Mouse (Mus musculus): ENCODE results near the gene Rufy3. TPM values are rescaled to one million over a fixed set of nuclear protein-coding genes. Genes with fewer than 3 reads are reported as not detected.

The Rufy3 gene
- total RNA-seq, 2 experiments from 2014 or later, result 174 to 178 TPM

DNA sequence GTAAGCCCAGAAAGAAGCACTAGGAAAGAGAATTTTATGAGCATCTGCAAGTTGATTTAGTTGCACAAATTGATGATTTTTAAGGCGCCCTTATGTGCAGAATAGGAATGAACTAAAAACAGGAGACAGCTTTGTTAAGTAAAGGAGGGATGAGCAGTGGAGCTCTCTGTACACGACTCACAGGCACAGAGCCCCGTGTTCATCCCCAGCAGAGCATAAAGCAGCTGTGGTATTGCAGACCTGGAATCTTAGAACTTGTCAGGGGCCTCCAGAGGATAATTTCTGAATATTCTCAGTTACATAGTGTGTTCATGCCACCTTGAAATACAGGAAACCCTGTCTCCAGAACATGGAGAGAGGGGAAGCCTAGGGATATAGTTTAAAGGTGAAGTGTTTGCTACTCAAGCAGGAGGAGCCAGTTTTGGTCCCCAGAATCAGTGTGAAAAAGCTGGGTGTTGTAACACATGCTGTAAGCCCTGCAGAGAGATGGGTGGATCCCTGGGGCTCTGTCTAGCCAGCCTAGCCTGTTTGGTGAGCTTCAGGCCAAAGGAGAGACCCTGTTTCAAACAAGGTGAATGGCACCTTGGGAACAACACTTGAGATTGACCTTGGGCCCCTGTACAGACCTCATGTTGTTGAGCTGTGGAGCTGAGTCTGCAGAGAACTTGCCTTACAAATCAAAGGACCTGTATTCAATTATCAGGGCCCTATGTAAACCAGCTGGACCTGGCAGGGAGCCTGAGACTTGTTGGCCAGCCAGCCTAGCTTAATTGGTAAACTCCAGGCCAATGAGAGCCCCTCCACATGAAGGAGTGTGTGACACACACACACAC is 10.9 kb downstream of the Rufy3 start:
- no peak for DNase-seq

DNA sequence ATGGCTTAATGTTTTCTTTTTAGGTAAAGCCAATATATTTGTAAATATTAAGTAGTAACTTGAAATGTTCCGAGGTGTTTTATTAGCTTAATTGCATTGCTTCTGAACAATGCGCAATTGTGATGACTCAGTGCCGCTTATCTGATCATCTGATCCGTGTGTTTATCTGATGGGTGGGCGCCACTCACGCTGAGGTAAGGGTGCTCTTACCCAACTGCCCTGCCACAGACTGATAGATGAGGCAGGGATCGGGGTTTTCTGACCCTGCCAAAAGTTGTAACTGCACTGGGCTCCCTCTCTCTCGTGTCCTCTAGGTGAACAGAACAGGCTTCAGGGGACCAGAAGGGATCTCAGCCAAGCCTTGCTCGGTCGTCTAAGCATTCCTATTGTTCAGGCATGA is 15.8 kb downstream of the Rufy3 start:
- no peak for DNase-seq

DNA sequence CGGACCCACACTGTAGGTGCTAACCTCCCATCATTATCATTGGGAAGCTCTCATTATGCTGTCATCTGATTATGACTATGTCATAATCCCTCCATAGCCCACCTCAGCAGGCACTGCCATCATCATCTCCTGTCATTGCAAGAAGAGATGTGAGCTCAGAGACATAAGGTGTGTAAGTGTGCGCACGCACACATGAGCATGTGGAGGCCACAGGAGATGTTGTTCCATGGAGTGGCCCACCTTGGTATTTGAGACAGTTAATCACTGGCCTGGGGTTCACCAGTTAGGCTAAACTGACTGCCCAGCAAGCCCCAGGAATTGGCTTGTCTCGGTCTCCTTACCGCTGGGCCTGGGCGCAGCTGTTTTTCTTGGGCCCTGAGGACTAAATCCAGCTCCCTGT is 16.5 kb downstream of the Rufy3 start:
- DNase-seq, result no peak

DNA sequence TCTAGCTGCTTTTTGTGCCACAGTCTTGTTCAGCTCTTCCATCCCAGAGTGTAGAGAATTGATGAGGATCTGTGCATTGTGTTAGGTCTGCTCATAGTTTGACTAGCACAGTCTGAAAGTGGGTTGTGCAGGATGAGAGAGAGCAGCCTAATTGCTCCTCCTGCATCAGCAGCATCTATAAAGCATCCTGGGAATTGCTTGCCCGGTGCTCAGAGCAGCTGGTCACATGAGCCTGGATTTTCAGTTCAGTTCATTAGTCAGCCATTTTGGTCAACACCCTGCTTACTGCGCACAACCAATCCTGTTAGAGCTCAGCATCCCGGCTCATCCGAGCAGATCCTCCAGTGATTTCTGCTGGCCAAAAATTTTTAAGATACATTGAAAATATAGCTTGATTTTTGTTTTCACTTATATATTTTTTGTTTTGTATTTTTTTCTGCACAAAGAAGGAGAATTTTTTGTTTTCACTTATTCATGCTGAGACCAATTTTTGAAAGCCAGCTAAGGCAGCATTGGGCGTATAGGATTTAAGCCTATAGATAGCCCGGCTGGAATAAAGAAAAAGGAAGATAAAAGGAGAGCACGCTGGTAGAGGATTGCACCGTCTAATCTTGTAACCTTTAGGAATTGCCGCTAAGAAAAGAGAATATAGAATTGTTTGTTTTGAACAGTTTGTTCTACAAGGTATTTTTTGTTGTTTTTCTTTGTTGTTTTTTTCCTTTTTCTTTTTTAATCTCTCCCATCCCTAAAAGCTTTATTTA is 18.6 kb downstream of the Rufy3 start:
- DNase-seq, result peak; percentile 86 to 87

DNA sequence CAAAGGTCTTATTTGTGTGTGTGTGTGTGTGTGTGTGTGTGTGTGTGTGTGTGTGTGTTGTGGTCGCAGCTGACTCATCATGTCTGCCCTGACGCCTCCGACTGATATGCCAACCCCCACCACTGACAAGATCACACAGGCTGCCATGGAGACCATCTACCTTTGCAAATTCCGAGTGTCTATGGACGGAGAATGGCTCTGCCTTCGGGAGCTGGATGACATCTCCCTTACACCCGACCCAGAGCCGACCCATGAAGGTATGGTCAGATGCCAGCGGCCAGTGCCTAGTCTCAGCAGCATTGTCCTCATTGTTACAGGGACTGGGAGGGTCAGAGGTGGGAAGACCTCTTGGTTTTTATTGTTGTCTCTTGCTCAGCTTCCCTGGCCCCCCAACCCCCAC is 19.2 kb downstream of the Rufy3 start:
- peak; percentile 40 to 41 for DNase-seq

DNA sequence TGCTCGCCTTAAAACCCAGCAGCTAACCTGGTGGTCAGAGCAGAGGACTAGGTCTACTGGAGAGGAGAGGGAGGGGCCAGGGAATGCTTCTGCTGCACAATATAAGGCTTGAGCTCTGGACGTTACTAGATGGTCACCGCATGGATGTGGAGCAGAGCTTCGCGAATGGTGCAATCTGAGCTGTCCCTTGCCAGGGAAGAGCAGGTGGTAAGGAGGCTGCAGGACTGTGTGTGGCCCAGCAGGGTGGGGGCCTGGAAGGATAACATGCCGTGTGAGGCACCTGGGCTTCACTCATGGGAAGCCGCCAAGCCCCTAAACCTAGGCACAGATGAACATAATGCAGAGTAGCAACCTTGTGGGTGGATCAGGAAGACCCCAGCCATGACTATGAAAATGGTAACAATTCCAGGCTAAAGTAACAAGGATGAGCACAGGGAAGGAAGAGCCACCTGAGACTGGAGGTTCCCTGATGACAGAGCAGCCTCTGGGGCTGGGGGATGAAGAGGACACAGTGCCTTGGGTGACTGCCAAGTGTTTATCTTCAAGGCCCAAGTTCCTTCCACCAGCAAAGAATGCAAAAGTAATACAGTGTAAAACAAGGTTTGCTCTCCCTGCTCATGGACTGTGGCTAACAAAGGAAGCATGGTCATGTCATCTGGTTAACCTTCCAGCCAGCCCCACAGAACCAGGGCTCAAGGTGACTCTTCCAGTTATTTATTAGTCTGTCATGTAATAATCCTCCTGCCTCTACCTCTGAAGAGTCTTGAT is 21.8 kb downstream of the Rufy3 start:
- DNase-seq, result no peak

DNA sequence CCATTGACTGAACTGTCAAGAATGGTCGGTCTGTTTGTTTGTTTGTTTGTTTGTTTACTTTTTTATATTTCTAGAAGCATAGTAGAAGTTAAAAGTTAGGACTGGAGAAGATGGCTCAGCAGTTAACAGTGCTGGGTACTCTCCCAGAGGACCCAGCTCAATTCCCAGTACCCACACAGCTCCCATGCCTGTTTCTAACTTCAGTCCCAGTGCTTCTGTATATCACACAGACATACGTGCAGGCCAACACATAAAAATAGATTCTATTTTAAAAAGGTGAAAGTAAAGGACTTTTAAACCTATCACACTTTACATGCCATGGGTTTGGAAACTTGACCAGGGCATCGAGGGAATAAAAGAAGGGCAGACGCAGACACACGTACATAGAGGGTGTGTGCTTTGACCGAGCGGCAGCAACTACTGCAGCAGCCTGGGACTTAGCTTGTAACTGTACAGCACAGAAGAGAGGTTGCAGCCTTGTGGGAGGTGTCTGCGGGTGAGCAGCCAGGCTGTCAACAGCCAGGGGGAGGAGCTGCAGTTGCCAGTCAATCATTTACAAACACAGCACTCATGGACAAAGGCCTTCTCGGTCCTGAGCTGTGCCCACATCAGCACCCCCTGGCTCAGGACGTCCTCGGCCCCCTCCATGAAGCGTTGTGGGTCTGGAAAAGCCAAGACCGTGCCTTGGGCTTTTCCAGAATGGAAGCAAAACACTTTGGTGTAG is 22.5 kb downstream of the Rufy3 start:
- no peak for DNase-seq

DNA sequence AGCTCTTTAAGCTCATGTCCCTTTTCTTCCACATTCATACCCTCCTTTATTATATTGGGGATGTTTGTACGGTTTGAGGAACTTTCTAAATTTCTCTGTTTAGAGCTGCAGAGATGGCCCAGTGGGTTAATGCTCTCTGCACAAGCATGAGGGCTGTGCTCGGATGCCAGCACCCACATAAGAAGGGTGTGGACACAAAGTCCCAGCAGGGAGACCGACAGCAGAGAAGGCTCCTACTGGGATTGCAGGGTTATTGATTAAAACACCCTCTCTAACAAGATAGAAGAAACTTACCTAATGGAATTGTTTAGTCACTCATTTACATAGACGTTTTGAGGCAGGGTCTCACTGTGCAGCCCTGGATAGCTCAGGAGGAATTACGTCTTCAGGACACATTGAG is 23.6 kb downstream of the Rufy3 start:
- DNase-seq, result no peak

DNA sequence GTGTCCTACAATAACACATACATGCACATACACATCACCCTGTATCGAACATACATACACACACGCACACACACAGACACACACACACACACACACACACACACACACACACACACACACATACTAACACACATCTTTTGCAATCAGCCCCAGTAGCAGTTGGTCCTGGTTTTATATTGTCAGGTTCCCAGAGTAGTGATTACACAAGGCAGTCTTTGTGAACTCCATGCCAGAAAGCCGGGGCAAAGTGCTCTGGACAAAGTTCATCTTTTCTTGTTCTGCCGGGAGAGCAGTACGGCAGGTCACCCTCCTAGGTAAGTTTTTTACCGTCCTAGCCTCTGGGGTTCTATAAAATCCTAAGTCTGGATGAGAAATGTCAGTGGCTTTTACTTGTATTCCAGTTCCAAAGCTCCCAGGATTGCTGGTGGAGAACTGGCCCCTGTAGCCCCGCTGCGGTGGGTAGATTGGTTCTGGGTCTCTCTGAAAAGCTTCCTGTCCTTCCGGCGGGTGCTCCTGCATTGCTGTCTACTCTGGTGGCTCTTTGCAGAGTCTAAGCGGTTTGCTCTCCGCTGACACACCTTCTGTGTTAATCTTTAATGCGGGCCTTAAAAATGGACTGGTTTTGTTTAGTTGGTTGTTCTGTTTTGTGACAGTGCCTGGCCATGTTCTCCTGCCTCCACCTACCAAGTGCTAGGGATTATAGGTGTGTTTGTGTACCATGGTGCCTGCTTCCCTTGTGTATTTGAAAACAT is 28.8 kb downstream of the Rufy3 start:
- DNase-seq, result no peak

DNA sequence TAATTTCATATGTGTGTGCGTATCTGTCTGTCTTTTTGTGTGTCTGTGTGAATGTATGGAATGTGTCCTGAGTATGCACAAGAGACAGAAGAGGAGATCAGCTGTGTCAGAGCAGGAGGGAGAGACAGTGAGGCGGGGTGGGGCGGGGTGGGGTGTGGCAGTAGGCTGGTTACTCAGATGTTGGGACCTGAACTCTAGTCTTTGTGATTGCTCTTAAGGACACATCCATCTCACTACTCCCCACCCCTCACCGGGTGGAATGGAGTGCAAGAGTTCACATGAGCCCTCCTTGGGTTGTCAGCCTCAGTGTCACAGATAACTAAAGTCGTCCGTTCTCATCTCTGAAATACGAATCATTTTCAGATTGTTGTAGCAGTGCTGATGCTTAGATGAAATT is 29.3 kb downstream of the Rufy3 start:
- no peak for DNase-seq

DNA sequence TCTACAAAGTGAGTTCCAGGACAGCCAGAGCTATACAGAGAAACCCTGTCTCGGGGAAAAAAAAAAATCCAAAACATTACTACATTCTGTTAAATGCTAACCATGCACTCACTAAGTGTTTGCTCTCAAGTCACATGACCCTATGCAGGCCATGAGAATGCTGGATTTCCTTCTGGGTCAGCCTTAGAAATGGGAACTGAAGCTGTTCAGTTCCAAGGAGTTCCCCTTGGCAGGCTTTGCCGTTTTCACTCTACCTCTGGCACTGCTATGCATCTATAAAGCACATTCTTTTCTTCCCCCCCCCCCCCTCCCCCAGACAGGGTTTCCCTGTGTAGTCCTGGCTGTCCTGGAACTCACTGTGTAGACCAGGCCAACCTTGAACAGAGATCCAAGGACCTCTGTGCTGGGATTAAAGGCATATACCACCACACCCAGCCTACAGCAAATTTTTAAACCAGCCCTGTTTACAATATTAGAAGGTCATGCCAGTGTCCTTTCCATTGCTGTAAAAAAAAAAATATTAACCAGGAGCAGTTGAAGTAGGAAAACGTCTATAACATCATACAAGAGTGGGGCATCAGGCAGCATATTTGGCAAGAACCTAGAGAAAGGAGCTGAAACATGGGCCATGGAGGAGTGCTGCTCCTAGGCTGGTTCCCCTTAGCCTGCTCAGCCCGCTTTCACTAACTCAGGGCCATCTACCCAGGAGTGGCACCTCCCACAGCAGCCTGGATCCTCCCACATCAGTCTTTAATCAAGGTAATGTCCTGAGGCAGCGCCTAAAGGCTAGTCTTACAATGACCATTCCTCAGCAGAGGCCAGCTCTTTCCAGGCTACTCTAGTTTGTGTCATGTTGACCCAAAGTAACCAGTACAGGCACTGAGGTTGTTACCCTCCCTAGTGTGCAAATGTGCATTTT is 31.0 kb downstream of the Rufy3 start:
- no peak for DNase-seq

DNA sequence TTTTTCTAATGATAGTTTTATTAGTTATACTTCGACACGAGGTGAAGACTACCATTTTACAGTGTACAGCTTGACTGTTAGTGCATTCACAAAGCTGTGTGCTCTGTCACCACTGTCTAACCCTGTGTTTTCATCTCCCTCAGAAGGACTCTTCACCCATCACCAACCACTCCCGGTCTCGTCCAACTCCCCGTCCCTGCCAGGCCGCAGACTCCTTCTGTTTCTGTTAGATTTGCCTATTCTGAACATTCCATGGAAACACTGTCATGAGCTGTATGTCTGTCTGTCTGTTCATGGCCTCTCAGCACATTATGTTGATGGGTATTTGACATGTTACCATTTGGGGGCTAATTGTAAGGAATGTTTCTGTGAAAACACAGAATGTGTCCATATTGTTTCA is 34.1 kb downstream of the Rufy3 start:
- no peak for DNase-seq

DNA sequence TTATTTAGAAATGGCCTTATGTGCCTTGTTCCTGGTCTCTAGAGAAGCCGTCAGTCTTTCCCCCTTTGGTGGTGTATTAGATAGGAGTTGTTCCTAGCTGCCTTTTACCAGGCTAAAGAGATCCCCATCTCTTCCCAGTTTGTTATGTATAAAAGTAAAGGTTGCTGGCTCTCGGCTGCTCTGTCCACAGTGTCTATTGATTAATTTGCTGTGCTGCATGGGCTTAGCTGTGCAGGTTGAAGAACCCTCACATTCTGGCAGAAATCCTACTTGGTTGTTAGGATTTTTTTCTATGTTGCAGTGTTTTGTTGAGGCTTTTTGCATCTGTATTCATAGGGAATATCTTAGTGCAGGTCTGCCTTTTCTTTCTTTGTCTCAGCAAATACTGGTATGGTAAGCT is 37.2 kb downstream of the Rufy3 start:
- DNase-seq, result no peak

DNA sequence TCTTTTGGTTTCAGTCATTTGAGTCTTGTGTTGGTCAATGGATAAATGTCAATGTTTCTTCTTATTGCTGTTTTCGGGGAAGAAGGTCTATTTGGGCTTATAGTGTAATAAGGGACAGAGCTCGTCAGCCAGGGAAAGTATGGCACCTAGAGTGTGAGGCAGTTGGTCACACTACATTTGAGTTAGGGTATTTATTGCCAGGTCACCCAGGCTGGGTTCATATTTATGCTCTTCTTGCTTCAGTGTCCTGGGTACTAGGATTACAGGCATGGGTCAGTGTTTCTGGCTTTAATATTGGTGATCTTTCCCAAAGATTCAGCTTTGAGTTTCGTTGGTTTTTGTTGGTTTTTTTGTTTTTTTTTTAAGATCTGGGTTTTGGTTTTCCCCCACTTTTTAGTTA is 37.9 kb downstream of the Rufy3 start:
- no peak for DNase-seq

DNA sequence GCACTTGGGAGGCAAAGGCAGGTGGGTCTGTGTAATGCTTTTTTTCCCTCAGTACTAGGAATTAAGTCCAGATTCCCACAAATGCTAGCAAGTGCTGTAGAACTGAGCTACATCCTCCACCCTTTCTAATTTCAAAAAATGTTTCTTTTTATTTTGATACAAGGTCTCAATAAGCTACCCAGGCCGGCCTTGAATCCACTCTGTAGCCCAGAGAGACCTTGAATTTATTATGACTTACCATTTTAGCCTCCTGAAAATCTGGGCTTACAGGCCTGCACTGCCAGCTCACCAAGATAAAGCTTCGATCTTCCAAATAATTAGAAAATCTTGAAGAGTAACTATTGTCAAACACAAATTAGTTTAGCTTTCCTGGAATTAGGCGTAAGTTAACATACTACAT is 39.2 kb downstream of the Rufy3 start:
- no peak for DNase-seq

DNA sequence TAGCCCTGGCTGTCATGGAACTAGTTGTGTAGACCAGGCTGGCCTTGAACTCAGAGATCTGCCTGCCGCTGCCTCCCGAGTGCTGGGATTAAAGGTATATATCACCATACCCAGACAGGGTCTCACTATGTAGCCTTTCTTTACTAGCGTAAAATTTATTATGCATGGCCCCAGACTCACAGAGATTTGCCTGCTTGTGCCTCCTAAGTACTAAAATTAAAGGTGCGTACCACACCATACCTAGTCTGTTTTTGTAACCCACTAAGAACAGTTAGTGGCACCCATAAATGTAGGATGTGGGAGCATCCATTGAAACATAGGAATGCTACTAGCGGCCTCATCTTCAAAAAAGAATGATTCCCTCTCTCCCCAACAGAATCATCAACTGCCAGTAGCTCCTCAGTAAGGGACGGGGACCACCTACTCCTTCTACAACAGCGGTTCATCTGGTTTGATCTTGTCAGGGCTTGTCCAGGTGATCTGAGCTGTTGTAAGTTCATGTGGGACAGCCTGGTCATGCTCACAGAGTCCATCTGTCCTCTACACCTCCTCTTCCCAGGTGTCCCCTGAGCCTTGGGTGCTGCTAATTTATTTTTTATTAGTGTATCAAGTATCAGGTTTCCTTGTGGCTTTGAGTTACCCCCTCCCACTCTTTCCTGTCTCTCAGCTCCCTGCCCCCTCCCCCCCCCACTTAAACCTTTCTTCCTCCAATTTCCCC is 40.0 kb downstream of the Rufy3 start:
- DNase-seq, result no peak

DNA sequence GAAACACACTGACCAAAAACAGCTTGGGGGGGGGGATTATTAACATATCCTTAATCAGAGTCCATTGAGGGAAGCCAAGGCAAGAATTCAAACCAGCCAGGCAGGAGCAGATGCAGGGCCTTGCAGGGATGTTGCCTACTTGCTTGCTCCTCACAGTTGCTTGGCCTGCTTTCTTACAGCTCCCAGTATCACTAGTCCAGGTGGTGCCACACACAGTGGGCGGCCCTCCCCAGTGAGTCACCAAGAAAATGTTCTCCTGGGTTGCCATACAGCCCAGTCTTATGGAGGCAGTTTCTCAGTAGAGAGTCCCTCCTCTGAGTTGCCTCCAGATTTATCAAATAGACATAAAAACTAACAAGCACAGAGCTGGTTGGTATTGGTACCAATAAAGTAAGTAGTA is 49.3 kb downstream of the Rufy3 start:
- peak in 1 of 2 experiments; percentile 15 for DNase-seq

DNA sequence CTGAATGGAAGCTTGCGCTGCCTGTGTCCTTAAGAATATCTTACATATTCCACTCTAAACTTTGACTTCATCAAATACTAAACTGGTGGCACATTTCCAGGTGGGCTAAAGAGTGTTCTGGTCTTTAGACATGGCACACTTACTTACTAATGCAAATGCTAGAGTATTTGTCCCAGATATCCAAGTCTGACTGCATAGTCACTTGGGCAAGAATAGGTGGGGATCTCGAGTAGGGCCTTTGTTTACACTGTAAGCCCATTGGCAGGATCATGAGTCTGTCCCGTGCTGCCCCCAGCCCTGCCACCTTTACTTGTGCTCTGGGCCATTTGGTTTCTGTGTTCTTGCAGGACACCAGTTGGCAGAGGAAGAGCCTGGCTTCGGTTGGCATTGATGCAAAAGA is 52.1 kb downstream of the Rufy3 start:
- DNase-seq, result no peak

DNA sequence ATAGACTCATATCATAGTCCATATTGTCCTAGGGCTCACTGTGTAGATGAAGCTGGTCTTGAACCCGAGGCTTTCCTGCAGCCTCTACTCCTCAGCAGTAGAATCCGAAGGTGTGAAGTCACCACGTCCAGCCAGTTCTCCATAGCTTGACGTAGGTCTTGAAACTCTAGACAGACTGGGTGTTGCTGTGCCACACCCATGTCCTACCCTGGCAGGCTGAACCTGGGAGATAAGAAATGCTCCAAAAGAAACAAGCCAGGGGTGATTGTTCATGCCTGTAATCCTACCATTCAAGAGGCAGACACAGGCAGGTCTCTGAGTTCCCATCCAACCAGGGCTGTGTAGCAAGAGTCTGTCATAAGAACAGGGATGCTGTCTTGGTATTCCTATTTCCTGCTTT is 62.7 kb downstream of the Rufy3 start:
- no peak for DNase-seq

DNA sequence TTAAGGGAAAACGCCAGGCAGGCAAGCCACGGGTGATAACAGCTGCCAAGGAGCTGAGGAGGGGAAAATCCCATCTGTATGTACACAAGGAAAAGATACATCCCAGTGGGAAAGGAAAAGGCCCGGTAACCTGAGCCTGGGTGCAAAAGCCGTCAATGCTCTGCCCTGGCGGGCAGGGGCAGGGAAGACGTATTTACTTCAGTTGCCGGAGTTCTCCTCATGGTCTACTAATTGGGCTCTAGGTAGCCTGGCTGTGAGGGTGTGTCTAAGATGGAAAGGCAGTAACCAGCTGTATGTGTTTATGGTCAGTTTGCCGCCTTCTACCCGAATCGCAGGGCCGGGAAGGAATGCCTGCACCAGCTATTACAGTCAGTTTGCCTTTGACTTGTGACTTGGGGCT is 64.3 kb downstream of the Rufy3 start:
- no peak for DNase-seq

Measured in layer of hippocampus, postnatal 36 days (tissue).